Mouse (Mus musculus): Measurements from ENCODE around the gene Gm3448.
"Not testable (repeated sequence)": the region's sequence is repeated elsewhere in the genome, so short reads cannot be mapped to it uniquely, and the experiment has no call there.

GRCm38 (mm10) chr17:15000047-15000446, 41.3 kb downstream of the Gm3448 start:
- not testable (repeated sequence) for TF ChIP-seq CTCF, EP300 (IDR thresholded peaks at IDR 0.05; ENCODE audit: low read depth)

All from liver, embryonic 14.5 days (tissue).